14 mouse cellular contexts compared by ENCODE assay signal in the genomic region with DNA sequence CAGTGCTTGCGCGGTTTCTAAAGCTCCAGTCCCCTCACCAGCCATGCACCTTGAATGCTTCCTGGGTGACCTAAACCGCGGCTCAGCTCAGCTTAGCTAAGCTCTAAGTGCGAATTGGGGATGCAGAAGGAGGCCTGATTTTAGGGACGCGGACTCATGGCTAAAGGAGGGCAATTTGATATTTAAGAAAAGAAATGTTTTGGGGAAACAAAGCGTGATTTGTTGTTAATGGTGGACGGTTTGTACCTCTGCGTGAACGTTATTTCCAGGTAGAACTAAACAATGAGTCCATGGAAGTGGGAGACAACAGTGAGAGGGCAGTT. TPM values are rescaled to one million over a fixed set of nuclear protein-coding genes. Genes with fewer than 3 reads are reported as not detected.
DNase-seq lines count a peak whose midpoint lies in the region; ATAC-seq and TF ChIP-seq lines count a peak whose summit lies in the region.
"Had no signal": no experiment of that assay in that cellular context is flagged by ENCODE, and none has a peak within 500 bp of the region (broad histone marks: within the 10 kb centered on the region; RNA-seq: fewer than 3 reads in every experiment).

No protein-coding gene starts in this region.

- no peaks in the 10 kb centered on the region for H3K9me3 ChIP-seq in heart, embryonic 15.5 days (replicated peaks)
- no peaks in the 10 kb centered on the region for H3K9me3 ChIP-seq in midbrain, embryonic 11.5 days (ENCODE audit: control insufficient read depth, low read length)
- no peaks in the 10 kb centered on the region for H3K9me3 ChIP-seq in midbrain, postnatal 0 days (ENCODE audit: low read length)
- H3K9me3 ChIP-seq in liver, embryonic 12.5 days (replicated peaks): no peaks in the 10 kb centered on the region
- H3K9me3 ChIP-seq: kidney, embryonic 15.5 days had no signal

- H3K27ac ChIP-seq in heart, embryonic 15.5 days: no peak overlapping the region
- H3K27ac ChIP-seq in midbrain, embryonic 11.5 days (ENCODE audit: low read depth, low read length): peak overlapping the region; percentile 37; the same call in 1 of the 2 replicates
- H3K27ac ChIP-seq in midbrain, postnatal 0 days (ENCODE audit: low read depth, low read length): no peak overlapping the region
- H3K27ac ChIP-seq in liver, embryonic 12.5 days: no peak overlapping the region
- H3K27ac ChIP-seq: kidney, embryonic 15.5 days had no signal

- no peak overlapping the region for H3K9ac ChIP-seq in heart, embryonic 15.5 days
- peak overlapping the region; percentile 27; the same call in 1 of the 2 replicates for H3K9ac ChIP-seq in midbrain, embryonic 11.5 days (ENCODE audit: low read length)
- no peak overlapping the region for H3K9ac ChIP-seq in midbrain, postnatal 0 days (replicated peaks; ENCODE audit: low read length, poor library complexity, severe bottlenecking)
- no peak overlapping the region for H3K9ac ChIP-seq in liver, embryonic 12.5 days
- H3K9ac ChIP-seq: kidney, embryonic 15.5 days had no signal

- no peak overlapping the region for H3K4me2 ChIP-seq in heart, embryonic 15.5 days
- H3K4me2 ChIP-seq in midbrain, embryonic 11.5 days: peak overlapping the region; percentile 8; the same call in 1 of the 2 replicates
- no peak overlapping the region for H3K4me2 ChIP-seq in midbrain, postnatal 0 days (ENCODE audit: low read depth, low read length, poor library complexity, severe bottlenecking)
- H3K4me2 ChIP-seq in liver, embryonic 12.5 days: peak overlapping the region; percentile 40
- H3K4me2 ChIP-seq: kidney, embryonic 15.5 days had no signal

- intact Hi-C loops in heart, postnatal 14 days (cut with DNase I): no loop called here

- H3K4me3 ChIP-seq in heart, embryonic 15.5 days: 0 out of 2 replicates have a peak overlapping the region, but pooled peaks have one; percentile 1
- H3K4me3 ChIP-seq in midbrain, embryonic 11.5 days (ENCODE audit: low read depth, low read length): 0 out of 2 replicates have a peak overlapping the region, but pooled peaks have one; percentile 0
- no peak overlapping the region for H3K4me3 ChIP-seq in midbrain, postnatal 0 days (ENCODE audit: low read depth, low read length)
- H3K4me3 ChIP-seq in liver, embryonic 12.5 days: no peak overlapping the region
- H3K4me3 ChIP-seq: kidney, embryonic 15.5 days had no signal

- peaks cover 93% of the 10 kb centered on the region for H3K27me3 ChIP-seq in heart, embryonic 15.5 days
- H3K27me3 ChIP-seq in midbrain, embryonic 11.5 days (ENCODE audit: control insufficient read depth, insufficient read depth, low read length): peaks cover 91% of the 10 kb centered on the region
- peaks cover 88% of the 10 kb centered on the region for H3K27me3 ChIP-seq in midbrain, postnatal 0 days (ENCODE audit: insufficient read depth, low read length)
- H3K27me3 ChIP-seq in liver, embryonic 12.5 days (replicated peaks): peaks cover 78% of the 10 kb centered on the region

- no peaks in the 10 kb centered on the region for H3K36me3 ChIP-seq in heart, embryonic 15.5 days
- no peaks in the 10 kb centered on the region for H3K36me3 ChIP-seq in midbrain, embryonic 11.5 days (ENCODE audit: control insufficient read depth, insufficient read depth, low read length)
- no peaks in the 10 kb centered on the region for H3K36me3 ChIP-seq in midbrain, postnatal 0 days (ENCODE audit: insufficient read depth, low read length)
- no peaks in the 10 kb centered on the region for H3K36me3 ChIP-seq in liver, embryonic 12.5 days
- H3K36me3 ChIP-seq: kidney, embryonic 15.5 days had no signal

- WGBS in heart, embryonic 15.5 days: 3% methylated on average over 11 of the region's 11 CpGs
- 1% methylated on average over 11 of the region's 11 CpGs for WGBS in midbrain, embryonic 11.5 days
- WGBS in midbrain, postnatal 0 days: 2% methylated on average over 11 of the region's 11 CpGs
- 3% methylated on average over 11 of the region's 11 CpGs for WGBS in liver, embryonic 12.5 days (ENCODE audit: insufficient replicate concordance)

- no peak for TF ChIP-seq CTCF in midbrain, postnatal 0 days (IDR thresholded peaks at IDR 0.05)

- H3K4me1 ChIP-seq in heart, embryonic 15.5 days (replicated peaks): no peaks in the 10 kb centered on the region
- H3K4me1 ChIP-seq in midbrain, embryonic 11.5 days (ENCODE audit: control insufficient read depth, insufficient read depth, low read length): no peaks in the 10 kb centered on the region
- H3K4me1 ChIP-seq in midbrain, postnatal 0 days (ENCODE audit: insufficient read depth, low read length): no peaks in the 10 kb centered on the region
- H3K4me1 ChIP-seq in liver, embryonic 12.5 days: no peaks in the 10 kb centered on the region

- ATAC-seq in heart, embryonic 15.5 days (replicated peaks; ENCODE audit: insufficient number of reproducible peaks, insufficient read depth, low FRiP score, low read depth): no peak
- ATAC-seq in midbrain, embryonic 11.5 days (ENCODE audit: low FRiP score): no peak
- ATAC-seq in midbrain, postnatal 0 days (ENCODE audit: low FRiP score): no peak
- ATAC-seq in liver, embryonic 12.5 days: no peak
- ATAC-seq: CD4-positive, CD25-positive, alpha-beta regulatory T cell, adult 4 months had no signal

- DNase-seq in heart, postnatal 14 days: no peak
- no peak for DNase-seq in midbrain, embryonic 11.5 days (ENCODE audit: low spot score, missing footprints)
- DNase-seq in midbrain, postnatal 0 days (ENCODE audit: low spot score): no peak
- DNase-seq in layer of hippocampus, postnatal 14 days (ENCODE audit: low spot score in 2 of 2): no peak
- DNase-seq in thymus, postnatal 10 days (ENCODE audit: low spot score in 2 of 2): no peak
- DNase-seq: adrenal gland, postnatal 25 days; layer of hippocampus, adult 9-11 months; thymus, postnatal 36 days had no signal

RNA-seq across cellular contexts. Expression of a gene that starts 16.2 kb away (rescaled TPM):
- polyA plus RNA-seq in heart, embryonic 15.5 days (2015; fragmentation: Nextera tagmentation; extraction: Ambion mirVana): 0.55 and 2.3 TPM in 2 replicates
- not detected for total RNA-seq in heart, postnatal 14 days (2021)
- polyA plus RNA-seq in midbrain, embryonic 11.5 days (2014; fragmentation: Nextera tagmentation; extraction: Ambion mirVana): 15.1 and 17.9 TPM in 2 replicates
- total RNA-seq in midbrain, postnatal 0 days (2014; rRNA removed): 7.0 and 11.1 TPM in 2 replicates
- polyA plus RNA-seq in midbrain, postnatal 0 days (2015; fragmentation: Nextera tagmentation; extraction: Ambion mirVana): 2.7 and 3.3 TPM in 2 replicates
- polyA plus RNA-seq in liver, embryonic 12.5 days (2016; fragmentation: Nextera tagmentation; extraction: Ambion mirVana): 5.0 and 5.4 TPM in 2 replicates
- total RNA-seq in layer of hippocampus, postnatal 14 days (2021): not detected
- total RNA-seq: adrenal gland, postnatal 25 days; gastrocnemius, adult 18-20 months; hematopoietic stem cell, adult 5-6 weeks had no signal
- polyA plus RNA-seq: CD4-positive, CD25-positive, alpha-beta regulatory T cell, adult 4 months had no signal

Comparison
In these comparisons a context has a peak if more than half of its experiments do, and no peak if none do; other contexts are left out.
1. H3K4me2 ChIP-seq: peak in midbrain, embryonic 11.5 days (single experiment) and liver, embryonic 12.5 days (single experiment); none in heart, embryonic 15.5 days (single experiment) and midbrain, postnatal 0 days (single experiment).
2. H3K4me3 ChIP-seq: peak in heart, embryonic 15.5 days (single experiment) and midbrain, embryonic 11.5 days (single experiment); none in midbrain, postnatal 0 days (single experiment) and liver, embryonic 12.5 days (single experiment).